ENCODE assay signal across 16 mouse cellular contexts in the genomic region with DNA sequence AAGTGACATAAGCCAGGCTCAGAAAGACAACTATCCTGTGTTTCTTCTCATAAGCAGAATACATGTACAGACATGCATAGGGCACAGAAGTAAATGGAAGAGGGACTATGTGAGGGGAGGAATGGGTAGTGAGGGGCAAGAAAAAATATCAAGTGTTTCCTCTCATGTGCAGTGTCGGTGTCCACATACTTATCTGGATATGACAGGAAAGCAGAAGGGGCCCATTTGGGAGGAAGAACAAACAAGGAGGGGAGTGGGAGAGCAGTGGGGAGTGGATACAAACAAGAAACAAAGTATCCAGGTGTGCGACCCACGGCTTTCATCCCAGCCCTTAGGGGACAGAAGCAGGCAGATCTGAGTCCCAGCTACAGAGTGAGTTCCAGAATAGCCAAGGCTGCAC.
"Had no signal": no experiment of that assay in that cellular context is flagged by ENCODE, and none has a peak within 500 bp of the region (broad histone marks: within the 10 kb centered on the region; RNA-seq: fewer than 3 reads in every experiment).

No protein-coding gene starts in this region.

- H3K4me3 ChIP-seq: liver, embryonic 13.5 days; liver, embryonic 15.5 days; midbrain, embryonic 10.5 days; midbrain, embryonic 13.5 days; midbrain, embryonic 15.5 days; myocyte; neural tube, embryonic 13.5 days; neural tube, embryonic 15.5 days had no signal

- H3K4me1 ChIP-seq: midbrain, embryonic 10.5 days; midbrain, embryonic 13.5 days; midbrain, embryonic 15.5 days; neural tube, embryonic 13.5 days; neural tube, embryonic 15.5 days had no signal

- H3K27me3 ChIP-seq: liver, embryonic 13.5 days; liver, embryonic 15.5 days; midbrain, embryonic 13.5 days; midbrain, embryonic 15.5 days; neural tube, embryonic 13.5 days; neural tube, embryonic 15.5 days had no signal

- H3K36me3 ChIP-seq: liver, embryonic 13.5 days; liver, embryonic 15.5 days; midbrain, embryonic 10.5 days; midbrain, embryonic 13.5 days; midbrain, embryonic 15.5 days; neural tube, embryonic 13.5 days; neural tube, embryonic 15.5 days had no signal

- H3K4me2 ChIP-seq: lung, embryonic 14.5 days; midbrain, embryonic 13.5 days; midbrain, embryonic 15.5 days; neural tube, embryonic 13.5 days; neural tube, embryonic 15.5 days had no signal

- H3K27ac ChIP-seq: liver, embryonic 15.5 days; midbrain, embryonic 10.5 days; midbrain, embryonic 13.5 days; midbrain, embryonic 15.5 days; neural tube, embryonic 13.5 days; neural tube, embryonic 15.5 days had no signal

- DNase-seq: liver, embryonic 13.5 days; lung, adult 18-20 months; lung, embryonic 14.5 days; lung, postnatal 10 days; lung, postnatal 4 days; right cerebral cortex, postnatal 14 days; thymus, adult 18-20 months; thymus, postnatal 14 days; thymus, postnatal 36 days had no signal

- H3K9me3 ChIP-seq: liver, embryonic 13.5 days; liver, embryonic 15.5 days; midbrain, embryonic 10.5 days; midbrain, embryonic 13.5 days; midbrain, embryonic 15.5 days; neural tube, embryonic 13.5 days; neural tube, embryonic 15.5 days had no signal

- ATAC-seq: midbrain, embryonic 13.5 days; midbrain, embryonic 15.5 days had no signal

- H3K9ac ChIP-seq: liver, embryonic 15.5 days; lung, embryonic 14.5 days; midbrain, embryonic 13.5 days; midbrain, embryonic 15.5 days; neural tube, embryonic 13.5 days; neural tube, embryonic 15.5 days had no signal
